Mouse (Mus musculus) left cerebral cortex, postnatal 14 days (tissue): Measurements from ENCODE around the gene Hoxb4. TPM values are rescaled to one million over a fixed set of nuclear protein-coding genes. Genes with fewer than 3 reads are reported as not detected.

Source experiments
- DNase-seq, 2 experiments: peaks; one replicate each; pipeline ENCODE4 v3.0.0; 2021 to 2022; ENCODE audit warnings: low spot score in 2 of 2, mixed read lengths in 1 of 2
- intact Hi-C: fragments of 180-260 bp; cut with DNase I; formaldehyde crosslinking; loops from one replicate; pipeline ENCODE4 v1.15.1; 2025
- total RNA-seq, 2 experiments: library from RNA; stranded (reverse); gene quantifications; 2 replicates each; pipeline ENCODE4 v1.2.3; 2021

Hoxb4 gene
- total RNA-seq, 2 experiments from 2014 or later, result not detected

DNA sequence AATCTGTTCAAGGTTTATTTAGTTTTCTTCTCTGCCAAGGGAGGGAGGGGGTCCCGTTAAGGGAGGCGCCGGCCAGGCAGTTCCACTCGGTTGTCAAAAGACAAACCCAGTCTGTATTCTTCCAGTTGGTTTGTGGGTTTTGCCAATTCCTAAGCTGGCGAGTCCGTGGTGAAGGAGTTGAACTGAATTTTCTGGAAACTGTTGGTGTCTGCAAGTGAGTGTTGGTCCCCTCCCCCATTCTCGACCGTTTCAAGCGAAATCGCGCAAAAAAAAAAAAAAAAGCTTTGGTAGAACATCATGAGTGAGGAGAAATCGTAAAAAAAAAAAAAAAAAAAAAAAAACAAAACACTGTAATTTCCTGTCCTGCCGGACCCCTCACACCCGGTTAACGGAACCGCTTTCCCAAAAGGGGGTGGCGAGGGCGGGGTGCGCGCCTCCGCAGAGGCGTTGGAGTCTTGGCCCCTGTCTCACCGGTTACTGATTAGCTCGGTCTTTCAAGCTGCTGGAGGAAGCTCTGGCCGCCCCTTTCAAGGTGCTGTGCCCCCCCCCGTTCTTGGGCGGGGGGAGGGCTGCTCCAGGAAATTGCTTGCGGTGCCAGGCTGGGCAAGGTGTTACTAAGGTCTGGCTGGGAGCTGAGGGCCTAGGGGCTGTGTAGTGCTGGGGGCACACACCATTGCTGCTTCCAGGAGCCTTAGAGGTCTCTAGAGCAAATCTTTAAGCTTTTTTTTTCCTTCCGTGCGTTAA lies 22.8 kb upstream of the Hoxb4 start:
- intact Hi-C loops, result loop anchor here (2.0 kb wide), 1 partner anchor 446 kb away; no protein-coding TSS in a partner anchor
- DNase-seq, result no peak

DNA sequence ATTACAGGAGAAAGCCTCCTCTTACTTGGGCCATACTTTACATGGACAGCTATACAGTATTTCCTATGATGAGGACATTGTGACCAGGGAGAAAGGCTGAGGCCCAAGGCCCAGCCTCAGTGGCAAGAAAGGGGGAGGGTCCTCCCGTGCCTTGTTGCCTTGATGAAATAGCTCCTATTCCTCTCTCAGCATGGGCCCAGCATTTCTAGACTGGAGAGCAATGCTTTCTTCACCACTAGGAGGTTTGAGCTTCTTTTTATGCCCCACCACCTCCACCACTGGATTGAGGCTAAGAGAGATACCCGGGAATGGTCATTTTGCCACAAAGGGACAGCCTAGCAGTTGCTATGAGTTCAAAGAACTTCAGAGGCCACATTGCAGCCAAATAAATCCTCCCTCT lies 21.1 kb upstream of the Hoxb4 start:
- no peak for DNase-seq
- intact Hi-C loops, result no loop called here

DNA sequence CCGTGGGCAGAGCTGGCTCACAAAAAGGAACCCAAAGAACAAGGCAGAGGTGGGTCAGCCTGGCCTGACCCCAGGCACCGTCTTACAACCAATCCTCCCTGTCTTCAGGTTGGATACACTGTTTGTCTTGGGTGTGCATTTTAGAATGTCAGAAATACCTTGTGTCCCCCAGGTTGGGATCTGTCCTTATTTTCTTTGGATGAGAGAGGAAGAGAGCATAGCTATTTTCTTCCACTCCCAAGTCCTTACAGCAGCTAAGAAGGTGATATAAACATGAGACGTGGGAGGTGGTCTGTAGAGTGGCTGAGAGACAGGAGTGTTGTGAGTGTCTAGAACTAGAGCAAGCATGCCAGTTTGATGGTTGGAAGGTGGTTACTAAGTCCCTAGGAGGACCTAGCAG lies 20.6 kb upstream of the Hoxb4 start:
- DNase-seq, result no peak
- intact Hi-C loops, result no loop called here

DNA sequence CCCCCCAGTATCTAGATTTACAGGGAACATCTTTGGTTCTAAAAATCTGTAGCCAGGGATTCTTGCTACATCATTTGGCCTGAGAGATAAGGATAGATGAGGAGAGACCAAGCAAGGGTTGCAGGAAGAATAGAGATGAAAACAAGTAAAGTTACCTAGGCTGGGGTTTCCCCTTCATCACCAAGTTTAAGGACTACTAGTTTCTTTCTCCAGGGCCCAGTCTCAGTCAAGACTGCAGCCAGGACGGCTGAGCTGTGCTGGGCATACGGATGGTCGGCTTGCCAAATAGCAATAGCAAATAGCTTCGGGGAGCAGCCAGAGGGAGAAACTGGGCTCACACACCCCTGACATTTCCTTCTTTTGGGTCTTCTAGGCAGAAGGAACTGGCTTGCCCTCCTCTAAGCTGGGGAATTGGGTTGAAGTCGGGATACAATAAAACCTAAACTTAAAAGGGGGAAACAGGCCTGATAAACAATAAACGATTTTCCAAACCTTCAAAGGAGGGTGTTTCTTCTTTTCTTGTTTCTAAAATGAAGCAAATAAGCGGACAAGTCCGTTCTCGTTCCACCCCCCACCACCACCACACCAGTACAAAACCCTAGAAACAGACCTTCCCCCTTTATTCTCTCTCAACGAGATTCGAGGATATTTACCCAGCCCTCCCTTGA lies 20.0 kb upstream of the Hoxb4 start:
- no peak for DNase-seq
- intact Hi-C loops, result no loop called here

DNA sequence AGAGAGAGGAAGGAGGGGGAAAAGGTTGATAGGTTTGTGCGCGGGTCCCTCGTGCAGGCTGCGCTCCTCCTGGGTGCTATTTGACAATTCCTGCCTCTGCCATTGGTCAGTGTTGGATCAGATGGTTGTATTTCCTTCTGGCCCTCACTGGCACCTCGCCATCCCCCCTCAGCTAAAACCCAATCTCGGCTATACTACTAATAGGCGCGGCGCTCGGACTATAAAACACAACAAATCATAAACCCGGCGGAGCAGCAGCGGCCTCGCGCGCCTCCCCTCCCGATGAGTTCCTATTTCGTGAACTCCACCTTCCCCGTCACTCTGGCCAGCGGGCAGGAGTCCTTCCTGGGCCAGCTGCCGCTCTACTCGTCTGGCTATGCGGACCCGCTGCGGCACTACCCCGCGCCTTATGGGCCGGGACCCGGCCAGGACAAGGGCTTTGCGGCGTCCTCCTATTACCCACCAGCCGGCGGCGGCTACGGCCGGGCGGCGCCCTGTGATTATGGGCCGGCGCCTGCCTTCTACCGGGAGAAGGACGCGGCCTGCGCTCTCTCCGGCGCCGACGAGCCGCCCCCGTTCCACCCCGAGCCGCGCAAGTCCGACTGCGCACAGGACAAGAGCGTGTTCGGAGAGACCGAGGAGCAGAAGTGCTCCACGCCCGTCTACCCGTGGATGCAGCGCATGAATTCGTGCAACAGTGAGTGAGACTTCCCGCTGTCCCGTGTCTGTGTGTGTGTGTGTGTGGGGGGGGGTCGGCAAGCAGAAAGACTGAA lies 19.0 kb upstream of the Hoxb4 start:
- intact Hi-C loops, result no loop called here

DNA sequence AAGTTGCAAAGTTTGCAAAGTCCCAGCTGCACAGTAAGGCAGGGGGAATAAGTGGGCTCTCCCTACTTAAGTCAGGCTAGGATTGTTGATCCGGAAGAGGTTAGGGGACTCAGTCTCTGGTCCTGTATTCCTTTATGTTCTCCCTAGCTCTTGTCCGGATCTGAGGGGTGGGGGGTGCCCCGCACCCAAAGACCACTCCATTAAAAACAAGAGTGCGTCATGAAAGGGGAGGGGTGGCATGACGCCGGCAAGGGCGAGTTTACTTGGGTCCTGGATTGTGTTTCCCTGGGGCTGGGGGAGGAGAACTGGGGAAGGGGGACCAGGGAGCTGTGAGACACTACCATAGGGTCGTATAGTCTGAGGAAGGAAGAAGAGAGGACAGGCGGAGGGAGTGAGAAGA lies 18.3 kb upstream of the Hoxb4 start:
- DNase-seq, result no peak
- intact Hi-C loops, result loop anchor here (5.0 kb wide), 1 partner anchor 373 kb away; no protein-coding TSS in a partner anchor

More for the DNA sequence above, 19.0 kb upstream of the Hoxb4 start:
- DNase-seq, result no peak

DNA sequence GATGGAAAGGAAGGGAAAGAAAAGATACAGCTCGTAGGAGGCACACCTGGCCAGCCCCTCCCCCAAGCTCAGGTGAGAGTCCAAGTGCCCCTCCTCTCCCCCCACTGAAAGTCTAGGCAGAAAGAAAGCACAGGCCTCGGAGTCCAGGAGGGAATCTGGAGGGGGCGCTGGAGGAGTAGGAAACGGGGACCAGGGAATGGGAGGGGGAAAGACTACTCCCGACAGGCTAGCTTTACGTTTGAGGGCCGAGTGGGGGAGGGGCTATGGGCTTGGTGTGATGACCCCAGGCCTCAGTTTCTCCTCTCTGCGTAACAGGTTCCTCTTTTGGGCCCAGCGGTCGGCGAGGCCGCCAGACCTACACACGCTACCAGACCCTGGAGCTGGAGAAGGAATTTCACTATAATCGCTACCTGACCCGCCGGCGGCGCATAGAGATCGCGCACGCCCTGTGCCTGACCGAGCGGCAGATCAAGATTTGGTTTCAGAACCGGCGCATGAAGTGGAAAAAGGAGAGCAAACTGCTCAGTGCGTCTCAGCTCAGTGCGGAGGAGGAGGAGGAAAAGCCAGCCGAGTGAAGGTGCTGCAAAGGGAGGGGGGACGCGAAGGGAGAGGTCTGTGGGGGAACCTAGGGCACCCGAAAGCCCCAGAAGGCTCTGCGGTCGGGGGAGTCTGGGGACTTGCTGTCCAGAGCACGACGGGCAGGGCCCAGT lies 17.6 kb upstream of the Hoxb4 start:
- no peak for DNase-seq
- intact Hi-C loops, result loop anchor here (5.0 kb wide), 1 partner anchor 372 kb away; no protein-coding TSS in a partner anchor

DNA sequence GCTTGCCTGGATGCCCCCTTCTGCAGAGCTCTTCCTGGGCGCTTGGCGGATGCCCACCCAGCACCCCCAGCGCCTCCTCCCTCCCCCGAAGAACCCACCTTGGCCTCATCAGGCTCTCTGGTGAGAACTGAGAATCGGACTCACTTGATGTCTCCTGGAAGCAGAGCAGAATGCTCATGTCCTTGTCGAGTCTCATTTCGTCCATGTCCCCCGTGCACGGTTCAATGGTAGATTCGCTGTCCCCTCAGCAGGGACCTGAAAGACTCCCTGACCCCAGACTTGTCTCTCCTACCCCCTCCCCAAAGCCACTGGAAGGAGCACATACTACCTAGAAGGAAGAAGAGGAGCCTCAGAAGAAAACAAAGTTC lies 17.0 kb upstream of the Hoxb4 start:
- no peak for DNase-seq
- intact Hi-C loops, result loop anchor here (5.0 kb wide), 1 partner anchor 371 kb away; no protein-coding TSS in a partner anchor

DNA sequence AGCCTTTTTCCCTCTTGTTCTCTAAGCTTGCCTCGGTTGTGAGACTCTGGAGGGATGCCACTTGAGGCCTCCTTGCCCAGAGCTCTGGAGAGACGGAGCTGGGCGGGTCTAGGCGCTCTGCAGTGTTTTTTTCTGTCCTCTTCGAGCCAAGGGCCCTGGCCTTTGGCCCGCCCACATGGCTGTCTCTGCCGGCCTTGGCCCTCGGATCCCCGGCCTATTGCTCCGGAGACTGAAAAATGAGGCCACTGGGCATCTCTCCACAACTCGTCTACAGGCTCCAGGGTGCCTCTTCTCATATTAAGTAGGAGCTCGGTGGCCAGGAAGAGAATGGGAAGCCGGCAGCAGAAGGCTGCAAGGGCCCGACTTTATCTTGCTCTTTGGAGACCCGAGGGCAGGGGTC lies 16.2 kb upstream of the Hoxb4 start:
- DNase-seq, result peak; percentile 18 to 45
- intact Hi-C loops, result loop anchor here (5.0 kb wide), 1 partner anchor 370 kb away; no protein-coding TSS in a partner anchor

DNA sequence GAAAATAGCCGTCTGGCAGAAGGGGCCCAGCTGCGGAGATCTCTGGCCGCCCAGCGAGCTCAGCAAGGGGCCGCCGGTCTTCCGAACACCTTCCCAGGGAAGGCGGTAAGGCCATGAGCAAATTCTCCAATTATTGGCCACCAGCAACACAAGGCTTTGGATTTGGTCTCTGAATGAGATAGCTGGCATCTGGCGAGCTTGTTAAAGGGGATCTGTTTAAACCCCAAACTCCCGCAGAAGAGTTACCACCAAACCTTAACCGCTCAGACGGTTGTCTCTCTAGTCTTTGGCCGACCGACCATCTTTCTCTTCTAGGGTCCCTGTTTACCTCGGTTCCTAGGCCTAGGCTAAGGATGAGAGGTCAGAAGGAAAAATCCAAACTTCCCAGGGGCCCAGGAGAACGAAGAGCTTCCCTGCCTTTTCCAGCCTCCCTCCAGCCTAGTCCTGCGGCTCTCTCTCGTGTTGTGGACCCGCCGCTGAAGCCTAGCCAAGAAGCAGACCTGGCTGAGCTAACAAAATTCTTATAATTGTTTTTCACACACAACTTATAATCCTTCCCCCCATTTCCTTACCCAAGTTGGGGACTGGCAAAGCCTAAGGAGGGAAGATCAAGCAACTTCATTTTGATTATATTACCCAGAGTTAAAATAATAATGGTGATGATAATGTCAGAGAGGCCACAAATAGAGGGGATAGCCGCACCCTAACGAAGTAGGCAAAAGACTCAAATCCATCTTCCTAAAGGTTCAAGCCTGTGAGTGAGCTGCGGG lies 15.5 kb upstream of the Hoxb4 start:
- intact Hi-C loops, result loop anchor here (5.0 kb wide), 1 partner anchor 370 kb away; no protein-coding TSS in a partner anchor

DNA sequence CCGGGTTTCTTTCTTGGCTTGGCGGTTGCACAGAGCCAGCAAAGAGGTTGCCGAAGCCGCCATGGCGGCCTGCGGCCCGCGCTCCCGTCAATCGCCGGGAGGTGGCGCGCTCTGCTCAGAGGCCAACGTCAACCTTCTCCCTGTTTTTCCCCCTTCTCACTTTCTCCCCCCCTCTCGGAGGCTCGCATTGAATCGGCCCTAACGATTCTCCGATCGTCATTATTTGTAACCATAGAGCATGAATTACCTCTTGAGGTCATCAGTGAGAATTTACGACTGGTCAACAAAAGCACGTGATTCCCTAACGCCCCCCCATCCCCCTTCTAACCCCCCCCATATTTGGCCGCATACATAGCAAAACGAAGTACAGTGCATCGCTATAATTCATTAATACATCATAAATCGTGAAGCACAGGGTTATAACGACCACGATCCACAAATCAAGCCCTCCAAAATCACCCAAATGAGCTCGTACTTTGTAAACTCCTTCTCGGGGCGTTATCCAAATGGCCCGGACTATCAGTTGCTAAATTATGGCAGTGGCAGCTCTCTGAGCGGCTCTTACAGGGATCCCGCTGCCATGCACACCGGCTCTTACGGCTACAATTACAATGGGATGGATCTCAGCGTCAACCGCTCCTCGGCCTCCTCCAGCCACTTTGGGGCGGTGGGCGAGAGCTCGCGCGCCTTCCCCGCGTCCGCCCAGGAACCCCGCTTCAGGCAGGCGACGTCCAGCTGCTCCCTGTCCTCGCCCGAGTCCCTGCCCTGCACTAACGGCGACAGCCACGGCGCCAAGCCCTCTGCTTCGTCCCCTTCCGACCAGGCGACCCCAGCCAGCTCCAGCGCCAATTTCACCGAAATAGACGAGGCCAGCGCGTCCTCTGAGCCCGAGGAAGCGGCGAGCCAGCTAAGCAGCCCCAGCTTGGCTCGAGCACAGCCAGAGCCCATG lies 14.6 kb upstream of the Hoxb4 start, which contains the start of gene Hoxb5:
TSS of gene Hoxb5 (plus strand) at position 186 of the 949 bp plus-strand sequence.
- DNase-seq, result peak; percentile 20 to 36
- intact Hi-C loops, result loop anchor here (5.0 kb wide), 1 partner anchor 369 kb away; no protein-coding TSS in a partner anchor

More for the DNA sequence above, 15.5 kb upstream of the Hoxb4 start:
- DNase-seq, result no peak

DNA sequence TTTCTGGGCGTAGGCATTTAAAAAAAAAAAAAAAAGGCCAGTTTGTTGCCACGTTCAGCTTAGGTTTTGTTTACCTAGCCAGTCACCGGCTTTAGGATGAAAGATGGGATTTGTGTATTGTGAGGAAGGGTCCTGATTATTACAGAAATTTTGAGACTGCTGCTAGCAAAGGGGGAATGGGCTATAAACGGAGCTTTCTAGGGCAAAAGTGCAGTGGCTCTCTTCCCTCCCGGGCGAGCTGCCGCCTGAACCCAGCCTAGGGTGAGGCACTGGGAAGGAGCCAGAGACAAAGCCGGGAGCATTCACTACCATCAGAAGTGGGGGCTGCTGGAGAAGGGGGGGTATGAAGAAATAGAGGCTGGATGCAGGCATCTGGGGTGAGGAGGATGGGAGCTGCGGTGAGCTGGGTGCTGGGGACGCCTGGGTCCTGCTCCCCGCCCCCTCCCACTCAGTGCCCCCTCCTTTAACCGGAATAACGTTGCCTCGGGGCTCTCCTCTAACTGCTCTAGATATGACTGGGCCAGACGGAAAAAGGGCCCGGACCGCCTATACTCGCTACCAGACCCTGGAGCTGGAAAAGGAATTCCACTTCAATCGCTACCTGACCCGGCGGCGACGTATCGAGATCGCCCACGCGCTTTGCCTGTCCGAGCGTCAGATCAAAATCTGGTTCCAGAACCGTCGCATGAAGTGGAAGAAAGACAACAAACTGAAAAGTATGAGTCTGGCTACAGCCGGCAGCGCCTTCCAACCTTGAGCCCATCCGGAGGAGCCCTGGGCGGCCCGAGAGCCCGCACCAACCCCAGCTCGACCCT lies 13.5 kb upstream of the Hoxb4 start:
- intact Hi-C loops, result loop anchor here (5.0 kb wide), 1 partner anchor 368 kb away; no protein-coding TSS in a partner anchor
- no peak for DNase-seq

DNA sequence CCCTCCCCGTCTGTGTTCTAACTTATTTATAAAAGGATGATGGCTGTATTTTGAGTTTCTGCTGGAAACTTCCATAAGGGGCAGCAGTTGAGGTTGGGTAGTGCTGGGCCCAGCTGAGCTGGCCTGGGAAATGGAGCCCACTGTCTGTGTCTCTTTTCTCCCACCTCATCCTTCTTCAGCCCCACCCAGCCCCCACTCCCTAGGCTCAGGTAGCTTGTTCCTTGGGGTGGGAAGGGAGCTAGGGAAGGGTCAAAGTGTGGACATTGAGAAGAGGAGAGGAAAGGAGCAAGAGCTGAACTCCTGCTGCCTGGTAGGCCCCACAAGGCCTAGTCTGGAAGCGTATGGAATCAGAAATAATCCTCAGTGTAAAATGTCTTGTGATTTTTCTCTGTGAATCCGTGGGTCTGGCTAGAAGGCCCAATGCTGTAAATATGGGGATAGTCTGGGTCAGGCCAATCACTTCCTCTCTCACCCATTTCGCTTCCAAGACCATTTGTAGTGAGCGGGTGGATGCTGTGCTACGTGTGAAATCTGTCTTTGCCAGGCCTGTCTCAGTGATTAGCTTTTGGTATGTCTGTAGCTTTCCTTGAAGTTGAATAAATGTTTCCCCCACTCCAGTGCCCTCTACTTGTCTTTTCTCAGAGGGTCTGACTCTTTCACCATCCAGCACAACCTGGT lies 12.4 kb upstream of the Hoxb4 start:
- no peak for DNase-seq
- intact Hi-C loops, result no loop called here

DNA sequence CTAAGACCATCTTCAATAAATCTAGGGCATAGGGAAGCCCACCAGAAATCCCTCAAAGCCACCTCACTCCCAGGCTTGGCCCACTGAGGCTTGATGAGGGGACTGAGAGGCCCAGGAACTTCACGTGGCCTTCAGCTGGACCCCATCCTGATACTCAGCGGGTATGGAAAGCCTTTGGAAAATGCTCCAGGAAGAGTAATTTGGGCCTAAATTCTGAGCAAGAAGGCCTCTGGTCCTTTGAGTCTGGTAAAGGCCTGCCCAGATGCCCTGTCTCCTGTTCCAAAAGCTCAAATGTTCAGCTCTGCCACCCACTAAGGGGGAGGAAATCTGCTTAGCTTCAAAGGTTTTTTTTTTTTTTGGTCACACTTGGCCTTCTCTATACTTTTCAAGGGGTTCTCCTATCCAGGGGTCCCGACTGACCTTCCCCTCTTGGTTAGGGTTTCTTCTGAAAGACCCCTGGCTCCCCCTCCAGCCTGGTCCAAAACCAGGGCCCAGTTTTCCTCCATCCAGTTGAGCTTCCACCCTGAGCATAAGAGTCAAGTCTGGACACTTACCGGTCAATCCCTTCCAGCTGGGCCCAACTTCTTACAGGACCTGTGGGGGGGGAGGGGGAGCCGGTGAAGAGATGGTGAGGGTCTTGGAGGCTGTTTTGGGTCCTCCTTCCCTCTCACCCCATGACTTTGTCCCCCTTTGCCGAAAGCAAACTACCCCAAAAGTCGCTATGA lies 11.7 kb upstream of the Hoxb4 start:
- no peak for DNase-seq
- intact Hi-C loops, result no loop called here

DNA sequence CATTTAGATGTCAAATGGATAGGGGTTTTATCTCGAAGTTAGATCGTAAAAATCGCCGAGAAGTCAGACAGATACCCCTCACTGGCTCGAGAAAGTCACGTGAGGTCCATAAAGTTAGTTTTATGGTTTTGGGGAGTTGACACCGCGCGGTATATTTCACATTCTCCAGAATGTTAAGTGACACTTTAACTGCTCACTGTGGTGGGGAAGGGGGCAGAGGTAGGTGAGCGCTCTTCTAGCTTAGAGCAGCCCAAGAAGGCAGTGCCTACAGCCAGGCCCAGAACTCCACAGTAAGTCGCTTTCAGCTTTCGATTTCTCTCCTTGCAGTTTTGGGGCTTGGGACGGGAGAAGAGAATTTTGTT lies 11.2 kb upstream of the Hoxb4 start:
- intact Hi-C loops, result no loop called here

DNA sequence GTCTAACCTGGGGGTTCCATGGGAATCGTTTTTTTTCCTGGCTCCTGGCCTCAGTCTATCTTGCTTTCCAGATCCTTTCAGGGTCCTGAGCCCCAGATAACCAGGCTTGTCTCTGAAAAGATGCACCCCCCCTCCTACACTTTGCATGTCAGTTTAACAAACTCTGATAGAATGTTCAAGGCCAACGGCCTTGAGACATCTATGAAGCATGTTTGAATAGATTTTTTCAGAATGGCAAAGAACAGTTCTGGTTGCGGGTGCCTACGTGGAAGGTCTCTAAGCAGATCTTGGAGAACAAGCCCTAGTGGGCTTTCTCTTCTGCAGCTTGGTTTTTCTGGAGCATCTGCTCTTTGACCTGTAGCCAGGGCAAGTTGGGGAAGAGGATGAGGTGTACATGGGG lies 9.3 kb upstream of the Hoxb4 start:
- no peak for DNase-seq

More for the DNA sequence above, 11.2 kb upstream of the Hoxb4 start:
- DNase-seq, result no peak

More for the DNA sequence above, 9.3 kb upstream of the Hoxb4 start:
- intact Hi-C loops, result no loop called here
